Mouse (Mus musculus): Measurements from ENCODE around the gene Shb.

Gene Shb

DNA sequence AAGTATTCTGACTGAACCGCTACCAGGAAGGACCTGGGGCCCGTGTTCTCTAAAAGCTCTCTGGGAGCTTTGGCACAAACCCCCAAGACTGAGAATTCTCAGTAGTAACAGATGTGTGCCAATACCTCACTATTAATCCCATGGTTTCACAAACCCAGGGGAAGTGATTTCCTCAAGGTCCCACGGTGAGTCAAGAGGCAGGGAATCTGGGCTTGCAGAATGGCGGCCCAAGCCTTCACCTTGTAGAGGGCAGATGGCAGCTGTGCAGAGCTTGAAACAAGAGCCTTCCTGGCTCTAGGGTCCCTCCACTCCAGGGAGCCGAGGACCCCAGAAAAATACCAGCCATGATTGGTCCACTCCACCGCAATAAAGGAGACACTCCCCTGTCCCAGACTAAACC is 28.9 kb downstream of the Shb start:
- no peak for DNase-seq

DNA sequence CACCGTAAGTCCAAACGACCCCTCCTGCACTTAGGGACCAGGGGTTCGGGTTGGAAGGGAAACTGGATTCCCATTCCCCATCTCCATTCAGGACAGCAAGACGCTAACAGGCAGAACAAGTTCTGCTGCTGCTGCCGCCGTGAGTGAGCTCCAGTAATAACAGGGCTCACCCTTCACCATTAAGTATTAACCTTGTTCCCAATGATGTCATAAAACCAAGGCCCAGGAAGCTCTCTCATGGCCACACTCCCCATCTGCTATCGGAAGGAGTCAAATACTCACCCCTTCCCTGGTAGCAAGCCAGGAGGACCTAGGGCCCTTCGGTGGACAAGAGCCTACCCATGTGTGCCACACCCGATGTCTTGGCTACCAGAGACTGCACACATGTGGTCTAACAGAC is 30.3 kb downstream of the Shb start:
- DNase-seq: no peak

DNA sequence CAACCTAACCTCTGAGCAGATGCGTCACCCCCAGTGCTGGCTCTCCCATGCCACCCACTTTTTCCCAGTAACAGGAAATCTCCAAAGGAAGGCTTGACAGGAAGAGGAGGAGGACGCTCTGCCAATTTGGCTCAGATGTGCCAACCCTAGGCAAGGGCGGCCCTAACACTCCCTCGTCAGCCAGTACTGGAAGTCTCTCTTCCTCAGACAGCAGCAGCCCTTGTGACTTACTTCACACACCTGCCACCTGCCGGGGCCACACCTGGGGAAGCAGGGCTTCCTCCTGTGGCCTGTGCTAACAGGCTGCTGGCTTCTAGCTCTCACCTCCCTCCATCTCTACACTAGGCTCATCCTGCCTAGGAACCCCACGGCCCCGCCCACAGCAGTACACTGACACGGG is 31.9 kb downstream of the Shb start:
- no peak for DNase-seq

DNA sequence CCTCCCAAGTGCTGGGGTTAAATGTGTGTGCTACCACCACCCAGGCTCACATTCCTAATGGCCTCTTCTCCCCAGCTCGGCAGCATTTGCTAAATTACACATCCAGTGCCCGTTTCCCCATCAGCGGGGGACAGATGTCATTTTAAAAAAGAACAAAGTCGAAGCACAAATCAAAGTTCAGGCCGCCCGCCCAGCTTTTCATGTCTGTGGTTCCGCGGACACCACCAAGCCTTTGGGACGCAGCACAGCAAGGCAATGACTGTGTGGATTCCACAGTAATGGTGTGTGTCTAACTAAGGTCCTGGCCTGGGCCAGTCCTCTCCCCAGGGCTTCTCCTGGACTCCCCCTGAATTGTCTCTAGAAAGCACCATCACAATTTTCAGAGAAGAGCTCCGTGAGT is 32.7 kb downstream of the Shb start:
- DNase-seq: no peak

DNA sequence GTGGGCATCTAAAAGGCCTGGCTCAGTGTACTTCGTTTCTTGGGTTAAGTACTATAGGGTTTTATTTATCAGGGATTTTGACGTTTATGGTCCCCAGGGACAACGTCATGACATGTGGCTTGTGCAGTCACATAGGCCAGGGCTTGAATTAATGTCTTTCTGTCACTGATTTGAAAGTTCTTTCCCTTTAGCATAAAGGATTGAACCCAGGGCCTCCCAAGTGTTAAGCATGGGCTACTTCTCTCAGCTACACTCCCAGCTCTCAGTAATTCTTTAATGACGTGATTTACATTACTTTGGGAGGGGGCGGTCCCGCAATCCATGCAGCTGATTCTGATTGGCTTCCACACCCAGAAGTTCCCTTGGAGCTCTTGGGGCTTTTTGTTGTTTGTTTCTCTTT is 33.2 kb downstream of the Shb start:
- no peak for DNase-seq

DNA sequence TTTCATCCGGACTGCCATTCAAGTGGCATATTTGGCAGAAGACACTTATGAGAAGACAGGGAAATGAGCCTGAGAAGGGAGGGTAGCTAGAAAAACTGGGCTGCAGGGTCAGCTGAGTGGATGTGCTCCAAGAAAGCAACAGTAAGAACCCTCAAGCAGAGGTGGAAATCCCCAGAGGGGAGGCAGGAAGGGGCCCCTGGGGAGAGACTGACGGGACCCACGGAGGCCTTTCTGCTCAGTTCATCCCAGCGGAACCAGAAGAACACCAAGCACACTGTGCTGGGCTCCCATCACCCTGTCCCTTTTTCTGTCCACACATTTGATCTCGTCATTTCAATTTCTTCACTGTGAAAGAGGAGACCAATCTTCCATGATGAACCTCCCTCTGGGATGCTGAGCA is 33.9 kb downstream of the Shb start:
- DNase-seq: no peak

DNA sequence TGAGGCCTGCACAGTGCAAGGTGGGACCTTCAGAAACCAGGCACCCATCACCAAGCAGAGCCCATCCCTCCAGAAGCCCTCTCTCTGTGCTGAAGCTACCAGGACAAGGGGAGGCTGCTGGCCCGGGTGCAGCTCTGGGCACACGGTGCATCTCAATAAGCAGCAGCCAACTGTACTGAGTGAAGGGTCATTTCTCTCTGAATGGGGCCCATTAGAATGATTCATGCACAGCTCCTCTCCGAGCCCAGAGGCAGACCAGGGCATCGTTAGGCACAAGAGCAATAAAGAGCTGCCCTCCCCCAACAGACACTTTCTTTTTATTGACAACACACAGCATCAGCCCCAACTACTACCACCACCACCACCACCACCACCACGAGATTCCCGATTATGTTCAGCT is 35.0 kb downstream of the Shb start:
- no peak for DNase-seq

DNA sequence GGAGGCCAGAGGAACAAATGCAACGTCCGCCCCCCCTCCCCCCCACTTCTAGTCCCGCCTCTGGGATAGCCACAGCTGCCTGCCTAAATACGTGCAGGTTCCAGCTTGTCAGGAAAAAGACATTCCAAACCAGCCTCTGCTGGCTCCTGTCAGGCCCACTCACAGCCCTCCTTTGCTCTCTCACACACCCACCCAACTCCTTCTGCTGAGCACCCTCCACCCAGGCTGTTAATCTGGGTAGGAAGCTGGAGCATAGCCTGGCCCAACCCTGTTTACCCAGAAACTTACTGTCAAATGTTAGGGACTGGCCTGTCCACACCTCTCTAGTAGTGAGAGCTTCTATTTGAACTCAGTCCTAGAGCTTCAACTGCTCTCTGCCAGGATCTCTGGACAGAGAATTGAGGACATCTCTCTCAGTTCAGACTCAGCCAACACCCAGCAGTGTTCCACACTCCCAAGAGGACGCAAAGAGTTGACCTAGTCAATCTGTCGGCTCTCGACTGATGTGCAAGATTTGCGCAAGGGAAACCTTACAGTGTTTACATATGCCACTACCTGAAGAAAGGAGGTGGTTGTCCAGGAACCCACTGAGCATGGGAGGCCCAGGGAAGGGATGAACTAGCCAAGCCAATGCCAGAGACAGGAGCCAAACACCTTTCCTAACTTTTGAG is 36.6 kb downstream of the Shb start:
- no peak for DNase-seq

DNA sequence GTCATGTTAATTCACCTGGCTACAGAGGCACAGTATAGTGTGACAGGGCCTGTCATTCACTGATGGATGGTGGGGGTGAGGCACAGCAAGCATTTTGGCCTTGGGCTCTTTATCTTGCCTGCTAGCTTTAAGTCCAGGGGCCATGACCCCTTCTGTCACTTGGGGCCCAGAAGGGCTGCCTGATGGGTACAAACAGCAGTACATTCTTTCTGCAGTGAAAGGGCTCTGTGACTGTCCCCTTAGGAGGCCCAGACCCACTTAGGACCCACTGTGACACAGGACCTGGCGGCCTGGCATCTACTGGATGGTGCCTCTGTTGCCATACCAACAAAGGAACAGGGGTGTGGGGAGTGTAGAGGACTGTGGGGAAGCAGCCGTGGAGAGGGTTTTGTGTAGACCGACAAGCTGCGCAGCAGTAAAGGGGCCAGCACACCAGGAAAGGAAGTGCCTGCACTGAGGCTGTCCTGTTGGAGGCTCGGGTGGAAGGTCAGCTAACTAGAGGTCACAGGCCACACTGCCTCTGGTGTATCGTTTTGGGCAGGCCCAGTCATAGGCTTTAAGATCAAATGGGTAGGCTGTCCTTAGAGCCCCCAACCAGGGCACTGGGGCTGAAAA is 38.4 kb downstream of the Shb start:
- no peak for DNase-seq

DNA sequence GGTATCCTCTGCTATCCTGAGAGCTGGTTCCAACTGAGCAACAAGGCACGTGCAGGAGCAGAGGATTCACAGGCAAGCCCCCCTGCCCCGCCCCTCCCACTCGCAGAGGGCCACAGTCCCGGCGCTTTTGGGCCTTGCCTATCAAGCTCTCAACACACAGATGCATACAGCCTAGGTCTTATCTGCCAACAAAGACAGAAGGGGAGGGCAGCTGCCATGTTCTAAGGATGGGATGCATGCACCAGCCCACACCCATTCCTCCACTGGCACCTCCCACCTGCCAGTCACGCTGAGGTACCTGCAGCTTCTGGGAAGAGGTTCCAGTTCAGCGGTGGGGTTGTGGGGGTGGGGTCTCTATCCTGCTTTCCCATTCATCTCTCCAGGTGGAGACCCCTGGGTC is 39.2 kb downstream of the Shb start:
- no peak for DNase-seq

DNA sequence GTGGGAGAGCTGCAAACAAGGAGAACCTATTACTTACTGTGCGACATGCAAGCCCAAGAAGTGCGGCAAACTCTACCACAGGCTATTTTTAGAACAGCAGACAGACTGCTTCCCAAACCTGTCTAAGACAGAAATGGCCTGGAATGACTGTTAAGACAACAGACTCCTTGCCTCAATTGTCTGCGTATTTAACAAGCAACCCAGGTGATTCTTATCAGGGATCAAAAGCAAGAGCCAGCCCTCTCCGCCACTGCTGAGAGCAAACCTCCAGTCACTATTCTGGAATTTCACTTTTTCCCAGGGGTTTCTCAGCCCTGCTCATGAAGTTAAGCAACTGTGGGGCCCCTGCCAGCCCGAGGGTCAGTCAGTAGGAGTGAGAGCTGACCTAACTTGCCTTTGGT is 39.6 kb downstream of the Shb start:
- no peak for DNase-seq

DNA sequence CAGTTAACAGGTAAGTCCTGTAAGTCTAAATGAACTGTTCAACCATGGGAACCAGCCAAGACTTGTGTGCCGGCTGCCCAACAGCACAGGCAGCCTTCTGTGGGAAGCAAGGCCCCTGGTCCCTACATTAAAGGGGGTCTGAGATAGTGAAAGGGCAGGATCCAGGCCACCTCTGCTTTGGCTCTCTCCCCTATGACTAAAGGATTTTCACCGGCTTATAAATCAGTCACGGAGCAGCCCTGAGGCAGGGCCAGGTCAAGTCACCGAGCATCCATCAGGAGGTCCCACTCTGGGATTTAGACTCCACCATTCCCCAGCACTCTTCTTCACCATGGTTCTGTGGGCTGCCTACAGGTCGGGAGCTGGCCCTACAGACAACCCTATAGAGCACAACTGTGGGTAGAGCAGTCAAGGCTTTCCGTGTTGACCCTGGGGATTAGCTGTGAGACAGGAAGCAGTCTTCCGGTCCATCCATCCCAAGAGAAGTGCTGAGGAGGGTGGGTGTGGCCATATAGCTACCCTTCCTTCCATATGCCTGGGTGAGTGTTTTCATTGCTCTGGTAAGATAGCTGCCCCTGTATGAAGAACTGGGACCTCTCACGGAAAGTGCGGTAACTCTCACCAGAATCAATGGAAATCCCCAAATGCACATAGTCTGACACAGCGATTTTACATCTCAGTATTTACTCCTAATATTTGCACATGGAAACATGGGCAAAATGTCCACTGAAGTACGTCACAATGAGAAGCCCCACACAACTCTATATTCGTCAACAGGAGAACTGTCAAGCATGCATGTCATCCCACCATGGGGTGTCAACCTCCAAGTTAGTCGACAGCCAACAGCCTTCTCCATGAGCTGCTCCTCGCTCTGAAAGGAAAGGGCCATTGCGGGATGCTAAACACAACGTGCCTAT is 40.3 kb downstream of the Shb start:
- DNase-seq: no peak

DNA sequence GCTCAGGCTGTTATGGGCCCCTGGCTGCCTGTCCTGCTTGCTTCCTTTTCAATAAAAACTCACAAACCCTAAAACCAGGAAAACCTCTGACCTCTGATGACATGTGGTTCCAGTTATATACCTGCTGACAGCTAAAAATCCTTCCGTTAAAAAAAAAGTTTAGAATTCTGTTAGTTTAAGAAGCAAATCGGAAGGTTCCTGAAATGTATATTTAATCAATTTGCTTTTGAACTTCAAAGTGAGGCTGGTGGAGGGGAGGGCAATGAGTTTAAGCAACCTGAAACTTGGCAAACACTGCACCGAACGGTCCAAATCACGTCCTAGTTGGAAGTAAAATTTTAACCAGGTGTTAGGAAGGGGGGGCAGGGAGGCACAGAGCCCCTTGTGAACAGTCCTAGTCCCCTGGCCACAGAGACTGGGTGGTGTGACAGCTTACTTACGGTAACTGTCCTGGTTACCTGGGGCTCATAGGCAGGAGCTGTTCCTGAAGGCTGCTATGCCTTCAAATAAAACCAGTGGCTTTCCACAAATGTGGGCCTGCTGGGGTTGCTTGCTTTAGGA is 41.1 kb downstream of the Shb start:
- DNase-seq: no peak

DNA sequence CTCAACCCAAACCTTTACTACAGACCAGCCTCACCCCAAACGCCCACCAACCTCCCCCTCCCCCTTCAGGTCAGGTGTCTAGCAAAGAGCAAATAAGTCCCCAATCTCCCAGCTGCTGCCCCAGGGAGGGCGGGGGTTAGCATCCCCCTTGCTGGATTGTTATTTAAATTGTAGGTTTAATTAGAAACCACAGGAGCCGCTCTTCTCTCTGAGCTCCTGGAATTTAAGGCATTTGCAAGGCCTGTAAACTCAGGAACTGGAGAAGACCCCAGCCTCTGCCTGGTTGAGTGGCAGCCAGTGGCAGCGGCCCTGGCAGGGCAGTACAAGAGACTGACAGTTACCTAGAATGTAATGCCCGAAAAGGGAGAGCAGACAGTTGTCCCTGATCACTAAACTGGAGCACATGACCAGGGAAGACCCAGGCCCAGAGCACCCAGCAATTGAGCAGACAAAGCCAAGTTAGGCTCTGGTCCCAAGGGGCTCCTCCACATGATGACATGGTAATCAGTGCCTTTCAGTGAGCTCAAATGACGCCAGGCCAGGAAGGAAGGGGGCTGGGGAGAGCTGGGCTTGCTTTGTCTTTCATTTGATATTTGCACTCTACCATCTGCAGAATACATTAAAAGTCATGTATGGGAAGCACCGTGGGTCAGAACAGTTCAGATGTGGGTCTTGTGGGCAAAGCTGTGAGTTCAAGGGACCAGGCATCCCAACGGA is 42.1 kb downstream of the Shb start:
- no peak for DNase-seq

DNA sequence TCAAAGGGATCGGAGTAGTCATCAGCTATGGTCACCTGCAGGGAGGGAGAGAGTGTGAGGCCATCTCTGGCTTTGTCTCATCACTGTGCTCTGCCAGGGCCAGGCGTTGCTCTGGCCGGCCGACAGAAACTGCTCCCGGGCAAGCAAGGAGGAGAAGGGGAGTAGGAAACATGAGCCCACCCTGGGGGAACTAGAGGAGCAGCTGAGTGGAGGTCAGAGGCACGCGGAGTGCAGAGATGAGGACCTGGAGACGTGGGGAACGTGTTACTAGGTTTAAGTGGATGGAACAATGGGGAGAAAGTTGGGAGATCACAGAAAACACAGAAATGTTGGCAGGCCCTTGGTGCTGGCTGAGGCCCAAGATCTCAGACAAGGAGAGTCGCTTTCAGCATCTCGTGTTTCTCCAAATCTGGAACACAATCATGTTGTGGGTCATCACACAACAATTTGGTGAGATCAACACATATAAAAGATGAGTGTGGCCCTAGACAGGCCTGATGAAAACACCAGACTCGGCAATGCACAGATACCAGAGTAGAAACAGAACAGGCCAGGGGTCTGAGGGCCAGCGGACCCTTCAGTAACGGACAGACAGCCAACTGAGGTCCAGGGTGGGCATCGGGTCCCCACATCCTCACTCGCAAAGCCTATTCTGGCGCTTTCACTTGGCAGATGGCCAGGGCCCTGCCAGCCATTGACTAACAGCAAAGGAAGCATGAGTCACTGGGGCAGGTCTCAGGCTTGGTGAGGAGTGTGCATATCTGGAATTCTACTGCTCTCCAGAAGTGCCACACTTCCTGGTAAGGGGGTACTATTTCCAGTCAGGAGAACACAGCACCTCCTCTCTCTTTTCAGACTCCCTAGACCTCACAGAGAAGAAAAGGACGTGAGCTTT is 42.9 kb downstream of the Shb start:
- no peak for DNase-seq

DNA sequence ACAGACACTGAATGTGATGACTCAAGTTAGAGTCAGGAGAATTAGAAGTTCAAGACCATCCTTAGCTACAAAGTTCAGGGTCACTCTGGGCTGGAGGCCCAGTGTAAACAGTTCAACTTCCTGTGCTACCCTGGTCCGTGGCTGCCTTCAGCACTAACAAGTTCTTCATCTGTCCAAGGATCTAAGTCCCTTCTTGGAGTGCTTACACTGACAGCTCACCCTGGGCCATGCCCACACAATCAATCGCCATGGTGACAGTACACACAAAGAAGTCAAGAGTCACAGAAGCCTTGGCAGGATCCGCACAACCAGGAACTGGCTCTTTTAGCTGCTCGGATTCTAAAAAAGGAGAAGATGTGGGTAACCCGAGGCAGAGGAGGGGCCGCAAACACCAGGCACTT is 44.6 kb downstream of the Shb start:
- DNase-seq: no peak

DNA sequence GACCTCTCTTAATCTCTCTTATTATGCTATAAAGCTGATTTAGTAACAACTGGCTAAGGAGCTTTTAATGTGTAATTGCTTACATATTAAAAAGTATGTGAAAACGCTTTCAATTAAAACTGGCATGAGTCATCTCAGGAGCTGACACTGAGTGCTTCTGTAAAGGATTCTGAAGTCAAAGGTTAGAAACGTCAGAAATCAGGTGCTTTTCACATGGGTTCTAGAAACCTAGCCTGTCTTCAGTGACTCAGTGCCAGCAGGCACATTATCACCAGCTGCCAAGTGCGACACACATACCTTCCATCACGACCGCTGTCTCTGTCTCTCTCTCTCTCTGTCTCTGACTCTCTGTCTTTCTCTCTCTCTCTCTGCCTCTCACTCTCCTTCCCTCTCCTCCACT is 47.2 kb downstream of the Shb start:
- no peak for DNase-seq

DNA sequence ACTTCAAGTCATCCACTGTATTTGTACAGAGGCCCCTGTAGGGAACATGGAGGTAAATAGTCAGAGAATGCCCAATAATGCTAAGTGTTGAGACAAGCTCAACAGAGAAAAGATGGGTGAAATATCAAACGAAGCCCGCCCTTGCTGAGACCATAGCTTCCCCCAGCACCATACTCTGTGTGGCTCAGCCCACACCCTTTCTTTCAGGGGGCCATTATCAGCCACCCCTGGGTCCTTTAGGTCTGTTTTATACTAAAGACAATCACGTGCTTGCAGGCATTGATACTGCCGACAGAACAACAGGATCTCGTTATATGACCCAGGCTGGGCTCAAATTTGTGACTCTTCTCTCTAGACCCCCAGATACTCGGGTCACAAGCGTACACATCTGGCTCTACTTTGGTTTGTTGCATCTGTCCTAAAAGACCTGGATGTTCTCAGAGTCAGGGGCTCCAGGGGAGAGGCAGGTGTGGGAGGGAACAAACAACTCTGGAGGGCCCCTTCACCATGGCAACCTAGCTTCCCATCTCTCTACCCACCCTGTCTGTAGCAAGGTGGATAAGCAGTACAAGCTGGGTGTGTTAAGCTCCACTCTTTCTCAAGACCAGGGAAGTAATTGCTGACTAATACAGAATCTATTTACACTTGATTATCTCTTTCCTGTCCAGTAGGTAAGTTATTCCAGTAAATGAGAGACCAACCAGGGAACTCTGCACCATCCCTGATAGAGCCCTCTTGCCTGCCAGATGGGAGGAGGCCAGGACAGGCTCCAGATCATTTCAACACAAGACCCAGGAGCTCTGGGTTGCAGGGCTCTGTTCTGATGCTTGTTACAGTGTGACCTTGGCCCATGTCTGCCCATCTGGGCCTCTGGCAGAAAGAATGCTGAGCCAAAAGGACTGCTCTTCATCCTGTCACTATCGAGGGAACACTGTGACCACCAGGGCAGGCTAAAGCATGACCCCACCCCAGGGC is 48.7 kb downstream of the Shb start:
- no peak for DNase-seq

DNA sequence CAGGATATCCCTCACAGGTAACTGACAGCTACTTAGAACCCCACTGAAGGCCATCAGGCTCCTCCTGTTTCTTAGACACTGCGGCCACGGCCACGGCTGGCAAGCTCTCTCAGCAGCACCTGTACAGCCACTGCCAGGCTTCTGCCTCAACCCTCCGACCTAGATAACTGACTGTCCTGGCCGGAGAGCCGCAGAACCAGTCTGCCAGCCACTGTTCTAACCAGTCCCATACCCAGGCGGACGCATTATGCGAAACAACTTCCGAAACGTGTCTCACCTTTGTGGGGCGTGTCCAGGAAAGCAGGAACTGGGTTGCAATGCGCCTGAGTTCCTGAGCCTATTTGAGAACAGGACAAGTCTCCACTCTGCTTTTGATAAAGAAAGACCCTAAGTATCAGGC is 50.0 kb downstream of the Shb start:
- DNase-seq: no peak

DNA sequence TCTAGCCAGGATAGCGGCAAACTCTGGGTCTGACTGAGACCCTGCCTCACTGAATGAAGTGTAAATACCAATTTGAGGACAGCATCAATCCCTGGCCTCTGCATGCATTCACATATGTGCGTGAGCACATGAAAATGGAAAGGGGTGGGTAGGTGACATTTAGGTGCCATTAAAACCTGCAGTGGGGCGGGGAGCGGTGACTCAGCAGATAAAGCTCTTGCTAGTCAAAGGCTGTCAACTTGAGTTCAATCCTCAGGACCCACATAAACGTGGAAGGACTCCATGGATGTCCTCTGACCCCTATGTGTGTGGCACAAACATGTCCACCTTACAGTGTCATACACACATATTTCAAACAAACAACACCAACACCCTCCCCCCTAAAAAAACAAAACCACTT is 50.8 kb downstream of the Shb start:
- no peak for DNase-seq

DNA sequence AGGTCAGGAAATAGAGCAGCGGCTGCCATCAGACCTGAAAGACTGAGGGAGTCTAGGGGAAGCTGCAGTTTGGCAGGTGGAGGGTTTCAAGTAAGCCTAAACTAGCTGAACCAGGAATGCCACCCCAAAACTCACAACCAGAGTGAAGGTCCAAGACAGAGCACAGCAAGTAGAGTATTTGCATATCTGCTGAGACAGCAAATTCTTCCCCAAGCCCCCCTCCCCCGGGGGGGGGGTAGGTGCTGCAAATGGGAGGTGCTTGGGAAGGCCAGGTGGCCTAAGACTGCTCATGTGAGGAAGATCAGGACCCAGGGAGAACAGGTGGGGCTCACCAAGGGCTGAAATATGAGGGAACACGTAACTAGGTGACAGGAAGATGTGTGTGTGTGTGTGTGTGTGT is 51.7 kb downstream of the Shb start:
- no peak for DNase-seq
